Mouse (Mus musculus) olfactory bulb, adult 2 months (tissue): ENCODE results near the gene Serpine1.

Experiments used
- CTCF ChIP-seq: fragments of 200-500 bp; IDR thresholded peaks from 2 replicates; pipeline ENCODE4 v1.5.1; 2012; ENCODE audit warnings: low read depth, mild to moderate bottlenecking, low read length, moderate library complexity; ENCODE audit not compliant: insufficient read depth
- POLR2A ChIP-seq: fragments of 200-500 bp; IDR thresholded peaks from 2 replicates; pipeline ENCODE4 v1.6.1; 2012; ENCODE audit warnings: mild to moderate bottlenecking, low read depth, low read length, moderate library complexity; ENCODE audit not compliant: insufficient read depth

- TF ChIP-seq CTCF = no peak
- no peak for TF ChIP-seq POLR2A
Observed at GRCm38 (mm10) chr5:137109941-137110593, 38.0 kb upstream of the Serpine1 start.
